Mouse (Mus musculus) 3T3-L1 (cell line): ENCODE results near the gene Cox14.
"Not testable (repeated sequence)": the region's sequence is repeated elsewhere in the genome, so short reads cannot be mapped to it uniquely, and the experiment has no call there.

Experiments used
- DNase-seq: peaks from one replicate; pipeline ENCODE4 v3.0.0-alpha.2; 2015; ENCODE audit warnings: low read depth, low spot score

Cox14 gene

GRCm38 (mm10) chr15:99724292-99725021 lies 961 bp upstream of the Cox14 start:
- DNase-seq, result peak; percentile 81

- peak; percentile 35 for DNase-seq
These were observed 1.1 kb downstream of the Cox14 start for GRCm38 (mm10) chr15:99726549-99726948.

GRCm38 (mm10) chr15:99727039-99727438 lies 1.6 kb downstream of the Cox14 start:
- not testable (repeated sequence) for DNase-seq

GRCm38 (mm10) chr15:99727525-99727924 lies 2.1 kb downstream of the Cox14 start:
- DNase-seq, result no peak

GRCm38 (mm10) chr15:99728211-99728610 lies 2.8 kb downstream of the Cox14 start:
- no peak for DNase-seq

- no peak for DNase-seq
These were observed 3.8 kb downstream of the Cox14 start for GRCm38 (mm10) chr15:99729056-99729783.

GRCm38 (mm10) chr15:99731167-99731566 lies 5.7 kb downstream of the Cox14 start:
- no peak for DNase-seq

- no peak for DNase-seq
These were observed 6.3 kb downstream of the Cox14 start for GRCm38 (mm10) chr15:99731678-99732077.

GRCm38 (mm10) chr15:99733186-99733585 lies 7.8 kb downstream of the Cox14 start:
- DNase-seq, result no peak

GRCm38 (mm10) chr15:99735631-99736030 lies 10.2 kb downstream of the Cox14 start:
- no peak for DNase-seq

- DNase-seq, result no peak
These were observed 11.3 kb downstream of the Cox14 start for GRCm38 (mm10) chr15:99736675-99737074.

GRCm38 (mm10) chr15:99740229-99740628 lies 14.8 kb downstream of the Cox14 start:
- DNase-seq, result no peak

GRCm38 (mm10) chr15:99754204-99754603 lies 28.8 kb downstream of the Cox14 start:
- DNase-seq, result no peak

- DNase-seq, result no peak
These were observed 42.0 kb downstream of the Cox14 start for GRCm38 (mm10) chr15:99767467-99767866.

- DNase-seq, result no peak
These were observed 43.3 kb downstream of the Cox14 start for GRCm38 (mm10) chr15:99768761-99769160.

GRCm38 (mm10) chr15:99771004-99771500 lies 45.6 kb downstream of the Cox14 start:
- DNase-seq, result peak; percentile 37

GRCm38 (mm10) chr15:99771601-99772276 lies 46.3 kb downstream of the Cox14 start:
- peak; percentile 70 for DNase-seq

GRCm38 (mm10) chr15:99772277-99772880 lies 47.0 kb downstream of the Cox14 start:
- peak; percentile 89 for DNase-seq

GRCm38 (mm10) chr15:99772881-99772924 lies 47.3 kb downstream of the Cox14 start, which contains the start of gene Cers5:
Gene Cers5 (minus strand): TSS chr15:99772885.
- DNase-seq, result not testable (repeated sequence)

GRCm38 (mm10) chr15:99772925-99773324 lies 47.5 kb downstream of the Cox14 start:
- DNase-seq, result no peak
